Mouse (Mus musculus) ZHBTc4 (cell line): ENCODE data around the gene Ppp1cc.
A peak's percentile ranks its signal among the peaks of the same experiment; 100 is the strongest.
"Not testable (repeated sequence)": the region's sequence is repeated elsewhere in the genome, so short reads cannot be mapped to it uniquely, and the experiment has no call there.

Experiments used
- DNase-seq: peaks from one replicate; pipeline ENCODE4 v3.0.0-alpha.2; 2011; ENCODE audit warnings: low read depth, low spot score

Ppp1cc gene

GRCm38 (mm10) chr5:122165233-122165915 is 7.3 kb downstream of the Ppp1cc start:
- DNase-seq: no peak

GRCm38 (mm10) chr5:122166636-122167161 is 8.6 kb downstream of the Ppp1cc start:
- no peak for DNase-seq

- no peak for DNase-seq
Measured at GRCm38 (mm10) chr5:122168344-122169069, 10.4 kb downstream of the Ppp1cc start.

- DNase-seq: no peak
Measured at GRCm38 (mm10) chr5:122171058-122171457, 13.0 kb downstream of the Ppp1cc start.

- no peak for DNase-seq
Measured at GRCm38 (mm10) chr5:122175402-122175801, 17.3 kb downstream of the Ppp1cc start.

- no peak for DNase-seq
Measured at GRCm38 (mm10) chr5:122175961-122176360, 17.9 kb downstream of the Ppp1cc start.

- DNase-seq: peak; percentile 79
Measured at GRCm38 (mm10) chr5:122176398-122176797, 18.3 kb downstream of the Ppp1cc start.

- DNase-seq: peak; percentile 67
Measured at GRCm38 (mm10) chr5:122179665-122180064, 21.6 kb downstream of the Ppp1cc start.

- no peak for DNase-seq
Measured at GRCm38 (mm10) chr5:122184283-122184806, 26.3 kb downstream of the Ppp1cc start.

GRCm38 (mm10) chr5:122184858-122185257 is 26.8 kb downstream of the Ppp1cc start:
- not testable (repeated sequence) for DNase-seq

GRCm38 (mm10) chr5:122189115-122189514 is 31.0 kb downstream of the Ppp1cc start:
- no peak for DNase-seq

GRCm38 (mm10) chr5:122190465-122190864 is 32.4 kb downstream of the Ppp1cc start:
- DNase-seq: no peak

- peak; percentile 83 for DNase-seq
Measured at GRCm38 (mm10) chr5:122191269-122192063, 33.4 kb downstream of the Ppp1cc start.

- DNase-seq: peak; percentile 56
Measured at GRCm38 (mm10) chr5:122192347-122192746, 34.3 kb downstream of the Ppp1cc start.

GRCm38 (mm10) chr5:122200872-122201271 is 42.8 kb downstream of the Ppp1cc start:
- DNase-seq: peak; percentile 55

- DNase-seq: no peak
Measured at GRCm38 (mm10) chr5:122201904-122202303, 43.8 kb downstream of the Ppp1cc start.

GRCm38 (mm10) chr5:122204180-122204579 is 46.1 kb downstream of the Ppp1cc start:
- no peak for DNase-seq

- DNase-seq: peak; percentile 94
Measured at GRCm38 (mm10) chr5:122206475-122206874, 48.4 kb downstream of the Ppp1cc start, which contains the start of gene Hvcn1. Hvcn1 (plus strand) TSS chr5:122206804.

- no peak for DNase-seq
Measured at GRCm38 (mm10) chr5:122208909-122209308, 50.8 kb downstream of the Ppp1cc start.

- DNase-seq: peak; percentile 90
Measured at GRCm38 (mm10) chr5:122209591-122210368, 51.7 kb downstream of the Ppp1cc start.

- no peak for DNase-seq
Measured at GRCm38 (mm10) chr5:122210890-122211289, 52.8 kb downstream of the Ppp1cc start.
